Mouse (Mus musculus) cerebellum, adult 2 months (tissue): ENCODE measurements at regions not wholly inside any gene's neighbourhood (a gene's known extent, or its start where the extent isn't known, plus 50 kb on each side); places are given as distances from the start of the nearest gene placed in this dataset.

Experiments
- CTCF ChIP-seq: fragments of 200-500 bp; IDR thresholded peaks from 2 replicates; pipeline ENCODE4 v1.5.1; 2011; ENCODE audit warnings: low read depth, mild to moderate bottlenecking, control low read depth, low read length, moderate library complexity, borderline replicate concordance; ENCODE audit not compliant: insufficient read depth
- POLR2A ChIP-seq: fragments of 200-500 bp; IDR thresholded peaks from 2 replicates; pipeline ENCODE4 v1.6.1; 2011; ENCODE audit warnings: low read length, control low read depth, borderline replicate concordance; ENCODE audit not compliant: insufficient read depth

DNA sequence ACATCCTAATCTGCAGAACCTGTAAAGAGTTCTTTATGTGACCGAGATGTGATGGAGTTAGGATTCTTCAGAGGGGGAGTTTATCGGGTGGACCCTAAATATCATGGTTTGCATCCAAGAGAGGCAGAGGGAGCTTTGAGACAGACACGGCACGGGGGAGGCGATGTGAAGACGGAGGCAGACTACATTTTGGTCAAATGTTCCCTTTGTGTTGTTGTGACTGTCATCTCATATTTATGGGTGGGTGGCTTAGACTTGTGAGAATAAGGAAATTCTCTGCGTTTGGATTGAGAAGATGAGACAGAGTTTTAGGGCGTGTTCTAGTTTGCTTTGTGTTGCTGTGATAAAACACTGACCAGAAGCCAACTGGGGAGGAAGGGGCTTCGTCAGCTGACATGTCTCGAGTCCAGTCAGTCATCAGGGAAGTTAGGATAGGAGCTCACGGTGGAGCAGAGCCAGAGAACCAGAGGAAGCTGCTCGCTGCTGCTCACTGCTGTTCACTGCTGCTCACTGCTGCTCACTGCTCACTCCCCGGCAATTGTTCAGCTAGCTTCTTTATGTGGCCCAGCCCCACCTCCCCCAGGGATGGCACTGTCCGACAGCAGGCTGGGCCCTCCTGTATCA is 259.0 kb upstream of the Cnr1 start:
- no peak for TF ChIP-seq CTCF
- TF ChIP-seq POLR2A, result no peak
